Mouse (Mus musculus): ENCODE data around the gene Slc6a18.

DNA sequence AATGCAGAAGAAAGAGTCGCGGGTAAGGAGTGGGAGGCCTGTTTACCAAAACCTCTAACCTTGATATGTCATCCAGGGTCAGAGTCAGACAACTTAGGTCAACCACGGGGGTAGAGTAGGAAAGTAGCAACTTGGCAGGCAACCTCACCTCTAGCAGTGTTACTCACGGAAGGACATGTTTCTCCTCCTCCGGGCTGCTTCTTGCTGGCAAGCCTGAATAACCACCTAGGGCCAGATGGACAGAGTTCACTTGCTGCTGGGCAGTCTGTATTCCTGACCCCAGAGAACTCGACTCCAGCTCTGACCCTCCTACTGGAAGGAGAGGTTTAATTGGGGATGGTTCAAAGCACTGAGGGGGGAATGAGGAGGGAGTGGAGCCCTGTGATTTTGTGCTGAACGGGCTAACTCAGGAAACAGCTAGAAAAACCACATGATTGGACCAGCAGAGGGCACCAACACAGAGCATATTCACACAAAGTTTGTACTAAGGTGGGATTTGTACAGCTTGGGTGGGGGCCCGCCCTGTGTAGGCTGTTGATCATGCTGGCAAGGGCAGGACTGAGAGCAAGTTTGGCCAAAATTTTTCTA is 45.4 kb upstream of the Slc6a18 start:
- no peak for TF ChIP-seq HCFC1 (IDR thresholded peaks at IDR 0.05; ENCODE audit: low read depth, low read length)
- no peak for TF ChIP-seq KAT2A (conservative IDR thresholded peaks at IDR 0.05; ENCODE audit: low read depth, low read length)
- no peak for TF ChIP-seq ETS1 (IDR thresholded peaks at IDR 0.05; ENCODE audit: low read depth, low read length)
- TF ChIP-seq POLR2A (IDR thresholded peaks at IDR 0.05; ENCODE audit: control insufficient read depth in 1 of 2, insufficient read depth in 1 of 2, low read depth in 1 of 2, low read length in 2 of 2, poor library complexity in 1 of 2), result no peak
- no peak for TF ChIP-seq ZKSCAN1 (IDR thresholded peaks at IDR 0.05; ENCODE audit: low read depth, low read length)
- TF ChIP-seq TCF12 (IDR thresholded peaks at IDR 0.05; ENCODE audit: low read depth, low read length), result no peak

Data from MEL (cell line).